Mouse (Mus musculus) heart, postnatal 0 days (tissue): Measurements from ENCODE around the gene Dnaaf5. TPM values are rescaled to one million over a fixed set of nuclear protein-coding genes. Genes with fewer than 3 reads are reported as not detected.

Experiments used
- ATAC-seq: fragments of 200-750 bp; cut with Nextera tagmentation; 2 replicates; pipeline ENCODE4 v1.8.0; 2017; ENCODE audit warnings: low read depth, moderate number of reproducible peaks, moderate library complexity; ENCODE audit not compliant: insufficient read depth
- DNase-seq: peaks from one replicate; pipeline ENCODE4 v3.0.0-alpha.2; 2016; ENCODE audit warnings: low spot score
- H3K27ac ChIP-seq: fragments of 300-500 bp; sonication (generic); 2 replicates; pipeline ENCODE4 v1.5.1; 2014; ENCODE audit warnings: low read depth, mild to moderate bottlenecking
- H3K27me3 ChIP-seq: fragments of 300-500 bp; sonication (generic); 2 replicates; pipeline ENCODE4 v1.6.1; 2014; ENCODE audit warnings: low read length, mixed read lengths; ENCODE audit not compliant: control insufficient read depth, insufficient read depth
- H3K36me3 ChIP-seq: fragments of 300-500 bp; sonication (generic); replicated peaks from 2 replicates; pipeline ENCODE4 v1.6.1; 2014; ENCODE audit warnings: low read length, mixed read lengths; ENCODE audit not compliant: control insufficient read depth, insufficient read depth
- H3K4me1 ChIP-seq: fragments of 300-500 bp; sonication (generic); 2 replicates; pipeline ENCODE4 v1.6.1; 2014; ENCODE audit warnings: antibody characterized with exemption; ENCODE audit not compliant: control insufficient read depth, insufficient read depth
- H3K4me2 ChIP-seq: fragments of 300-500 bp; sonication (generic); 2 replicates; pipeline ENCODE4 v1.6.1; 2014; ENCODE audit warnings: low read depth, mild to moderate bottlenecking, low read length, moderate library complexity
- H3K4me3 ChIP-seq: fragments of 300-500 bp; sonication (generic); 2 replicates; pipeline ENCODE4 v1.5.1; 2014; ENCODE audit warnings: low read depth, low read length
- H3K9ac ChIP-seq: fragments of 300-500 bp; sonication (generic); replicated peaks from 2 replicates; pipeline ENCODE4 v1.6.1; 2014; ENCODE audit warnings: low read depth, low read length, mixed read lengths
- H3K9me3 ChIP-seq: fragments of 300-500 bp; sonication (generic); replicated peaks from 2 replicates; pipeline ENCODE4 v1.6.1; 2016; ENCODE audit warnings: low read length; ENCODE audit not compliant: control insufficient read depth
- CTCF ChIP-seq: IDR thresholded peaks from 2 replicates; pipeline ENCODE4 v1.5.1; 2016; ENCODE audit warnings: antibody characterized with exemption, control low read depth, low read depth
- EP300 ChIP-seq: IDR thresholded peaks from 2 replicates; pipeline ENCODE4 v1.6.1; 2016; ENCODE audit warnings: antibody characterized with exemption, low read depth
- WGBS: fragments of 180-500 bp; shearing (Covaris S2); extraction: QIAGEN DNeasy Blood & Tissue Kit; methylation state at CpG from one replicate; pipeline ENCODE4 v1.1.7; 2014; 5-methylcytosine and 5-hydroxymethylcytosine counted together
- polyA plus RNA-seq: library from polyadenylated mRNA; unstranded; fragments of >200 nt; fragmentation: Nextera tagmentation; extraction: Ambion mirVana; gene quantifications from 2 replicates; pipeline ENCODE4 v1.2.1, GENCODE M21; 2015
- total RNA-seq: library from RNA; depleted of rRNA; stranded (reverse); fragments of >200 nt; gene quantifications from 2 replicates; pipeline ENCODE4 v1.2.3, GENCODE M21; 2014; ENCODE audit warnings: low replicate concordance

The Dnaaf5 gene
- total and polyA plus RNA-seq, 2 experiments from 2014 or later: 2.3 to 23.0 TPM

DNA sequence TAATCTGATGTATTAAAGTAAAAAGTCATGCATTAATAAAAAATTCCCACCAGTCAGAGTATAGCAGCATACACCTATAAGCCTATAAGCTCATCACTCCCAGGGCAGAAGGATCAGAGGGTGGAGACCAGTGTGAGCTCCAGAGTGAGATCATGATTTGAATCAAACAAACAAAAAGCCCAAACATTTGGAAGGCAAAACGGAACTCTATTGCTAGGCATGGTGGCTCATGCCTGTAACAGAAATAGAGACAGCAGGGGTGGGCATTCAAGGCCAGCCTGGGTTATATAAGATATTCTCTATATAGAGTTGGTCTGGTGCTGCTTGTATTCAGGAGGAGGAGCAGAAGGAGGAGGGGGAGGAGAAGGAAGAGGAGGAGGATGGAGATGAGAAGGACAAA lies 13.7 kb upstream of the Dnaaf5 start:
- Histone ChIP-seq H3K9me3 (no peaks in the 10 kb centered on the region), H3K27ac (no peak overlapping the region), H3K4me1 (peaks cover 20% of the 10 kb centered on the region), H3K9ac (no peak overlapping the region), H3K4me2 (no peak overlapping the region), H3K4me3 (no peak overlapping the region), H3K27me3 (no peaks in the 10 kb centered on the region), H3K36me3 (no peaks in the 10 kb centered on the region)
- TF ChIP-seq EP300 (no peak), CTCF (no peak)
- DNase-seq (no peak), ATAC-seq (no peak)
- 49% methylated on average over 1 of the region's 1 CpGs for WGBS

DNA sequence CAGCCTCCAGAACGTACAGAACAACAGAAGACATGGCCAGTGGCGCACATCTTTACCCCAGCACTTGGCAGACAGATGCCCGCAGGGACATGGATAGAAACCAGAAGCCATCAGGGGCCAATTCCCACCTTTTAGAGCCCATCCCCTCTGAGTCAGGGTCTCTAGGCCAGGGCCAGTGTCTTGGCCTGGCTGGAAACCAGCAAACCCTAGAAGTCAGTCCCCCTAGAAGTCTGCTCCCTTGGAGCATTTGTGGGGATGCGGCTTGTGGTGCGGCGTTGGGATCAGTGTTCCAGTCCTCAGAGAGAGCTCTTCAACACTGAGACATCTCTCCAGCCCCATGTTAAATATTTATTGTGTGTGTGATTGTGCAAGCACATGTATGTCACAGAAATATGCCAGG lies 12.8 kb upstream of the Dnaaf5 start:
- no peak for TF ChIP-seq CTCF
- no peak for TF ChIP-seq EP300
- Histone ChIP-seq H3K4me1 (peaks cover 20% of the 10 kb centered on the region), H3K4me2 (no peak overlapping the region), H3K4me3 (no peak overlapping the region), H3K9ac (no peak overlapping the region), H3K36me3 (no peaks in the 10 kb centered on the region), H3K9me3 (no peaks in the 10 kb centered on the region), H3K27ac (no peak overlapping the region), H3K27me3 (no peaks in the 10 kb centered on the region)
- no peak for DNase-seq
- 88% methylated on average over 6 of the region's 6 CpGs for whole genome bisulfite sequencing
- no peak for ATAC-seq

DNA sequence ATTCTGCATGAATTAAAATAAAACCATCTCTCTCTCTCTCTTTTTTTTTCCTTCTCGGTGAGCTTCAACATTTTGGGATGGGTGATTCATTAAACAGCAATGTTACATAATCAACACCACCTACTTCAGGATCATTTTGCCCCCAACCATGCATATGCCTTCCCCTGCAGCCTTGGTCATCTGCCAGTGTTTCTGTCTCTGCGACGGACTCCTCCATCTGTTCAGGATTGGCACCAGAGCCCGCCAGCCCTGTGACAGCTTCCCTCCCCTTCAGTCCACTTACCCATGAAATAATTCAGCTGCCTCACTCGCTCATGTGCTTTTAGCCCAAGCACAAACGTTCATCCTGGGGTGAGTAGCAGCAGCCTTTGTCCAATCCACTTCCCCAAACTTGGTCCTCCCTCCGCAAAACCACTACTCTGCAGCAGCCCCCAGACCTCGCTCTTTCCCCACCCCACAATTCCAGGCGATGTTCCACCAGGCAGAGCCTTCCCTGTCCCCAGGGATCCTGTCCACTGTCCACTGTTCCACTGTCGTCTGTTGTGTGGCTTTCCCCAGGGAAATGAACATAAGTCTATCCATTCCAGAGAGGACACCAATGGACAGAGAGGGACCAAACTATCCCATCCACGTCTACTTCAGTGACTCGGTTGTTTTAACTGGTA lies 11.6 kb upstream of the Dnaaf5 start:
- DNase-seq (no peak), ATAC-seq (0 out of 2 replicates have a peak, but pooled peaks have one; percentile 29)
- no peaks in the 10 kb centered on the region for H3K27me3 ChIP-seq
- WGBS: 56% methylated on average over 12 of the region's 12 CpGs
- no peak overlapping the region for H3K9ac ChIP-seq
- H3K4me1 ChIP-seq: peaks cover 20% of the 10 kb centered on the region
- no peak overlapping the region for H3K4me3 ChIP-seq
- TF ChIP-seq EP300 (no peak), CTCF (no peak)
- H3K36me3 ChIP-seq: no peaks in the 10 kb centered on the region
- no peaks in the 10 kb centered on the region for H3K9me3 ChIP-seq
- no peak overlapping the region for H3K27ac ChIP-seq
- no peak overlapping the region for H3K4me2 ChIP-seq

- Histone ChIP-seq H3K36me3 (no peaks in the 10 kb centered on the region), H3K4me3 (no peak overlapping the region), H3K9ac (no peak overlapping the region), H3K4me1 (peaks cover 20% of the 10 kb centered on the region), H3K4me2 (no peak overlapping the region), H3K27me3 (no peaks in the 10 kb centered on the region), H3K9me3 (no peaks in the 10 kb centered on the region), H3K27ac (no peak overlapping the region)
- TF ChIP-seq EP300: no peak
- TF ChIP-seq CTCF: no peak
- DNase-seq (no peak), ATAC-seq (no peak)
- WGBS: 85% methylated on average over 8 of the region's 8 CpGs
Measured at GRCm38 (mm10) chr5:139138926-139139472, 11.0 kb upstream of the Dnaaf5 start.

DNA sequence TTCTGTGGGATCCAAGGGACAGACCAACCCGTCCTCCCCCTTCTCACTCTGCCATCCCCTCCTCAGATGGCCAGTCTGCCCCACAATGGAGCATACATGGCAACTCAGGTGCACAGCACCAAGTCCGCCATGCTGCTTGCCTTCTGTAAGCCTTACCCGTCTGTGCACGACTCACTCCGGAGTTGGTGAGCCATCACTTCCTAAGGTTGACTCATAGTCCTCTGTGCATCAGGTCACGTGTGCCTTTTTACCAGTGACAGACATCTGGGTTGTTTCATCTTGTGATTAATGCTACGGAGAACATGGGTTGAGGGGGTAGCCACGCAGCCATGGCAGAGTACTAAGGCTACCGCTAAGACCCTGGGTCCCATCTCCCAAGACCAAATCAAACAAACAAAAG lies 9.4 kb upstream of the Dnaaf5 start:
- ATAC-seq (no peak), DNase-seq (no peak)
- Histone ChIP-seq H3K4me3 (no peak overlapping the region), H3K4me2 (no peak overlapping the region), H3K9ac (no peak overlapping the region), H3K27ac (no peak overlapping the region), H3K27me3 (no peaks in the 10 kb centered on the region), H3K9me3 (no peaks in the 10 kb centered on the region), H3K36me3 (no peaks in the 10 kb centered on the region), H3K4me1 (peaks cover 20% of the 10 kb centered on the region)
- TF ChIP-seq CTCF: no peak
- TF ChIP-seq EP300: no peak
- 78% methylated on average over 9 of the region's 9 CpGs for WGBS
